Mouse (Mus musculus) lung, embryonic 14.5 days (tissue): ENCODE data around the gene Fbln1. TPM values are rescaled to one million over a fixed set of nuclear protein-coding genes. Genes with fewer than 3 reads are reported as not detected.

Experiments
- ATAC-seq: fragments of 200-750 bp; cut with Nextera tagmentation; 2 replicates; pipeline ENCODE4 v1.8.0; 2017; ENCODE audit warnings: mild to moderate bottlenecking, moderate TSS enrichment, moderate library complexity; ENCODE audit not compliant: insufficient read depth
- DNase-seq: peaks from one replicate; pipeline ENCODE4 v3.0.0-alpha.2; 2015
- H3K27ac ChIP-seq: fragments of 300-500 bp; sonication (generic); 2 replicates; pipeline ENCODE4 v1.5.1; 2014; ENCODE audit warnings: low read depth, mild to moderate bottlenecking, moderate library complexity
- H3K27me3 ChIP-seq: fragments of 300-500 bp; sonication (generic); 2 replicates; pipeline ENCODE4 v1.6.1; 2014; ENCODE audit warnings: low read length, control low read depth; ENCODE audit not compliant: insufficient read depth
- H3K36me3 ChIP-seq: fragments of 300-500 bp; sonication (generic); 2 replicates; pipeline ENCODE4 v1.6.1; 2014; ENCODE audit warnings: control low read depth; ENCODE audit not compliant: insufficient read depth
- H3K4me1 ChIP-seq: fragments of 300-500 bp; sonication (generic); 2 replicates; pipeline ENCODE4 v1.6.1; 2014; ENCODE audit warnings: antibody characterized with exemption, control low read depth; ENCODE audit not compliant: insufficient read depth
- H3K4me2 ChIP-seq: fragments of 300-500 bp; sonication (generic); 2 replicates; pipeline ENCODE4 v1.6.1; 2014; ENCODE audit warnings: mild to moderate bottlenecking
- H3K4me3 ChIP-seq: fragments of 300-500 bp; sonication (generic); 2 replicates; pipeline ENCODE4 v1.5.1; 2014; ENCODE audit warnings: low read depth, low read length
- H3K9ac ChIP-seq: fragments of 300-500 bp; sonication (generic); 2 replicates; pipeline ENCODE4 v1.6.1; 2014
- H3K9me3 ChIP-seq: fragments of 300-500 bp; sonication (generic); 2 replicates; pipeline ENCODE4 v1.6.1; 2016; ENCODE audit warnings: low read depth, low read length, control low read depth
- CTCF ChIP-seq: IDR thresholded peaks from 2 replicates; pipeline ENCODE4 v1.5.1; 2016; ENCODE audit warnings: antibody characterized with exemption, low read depth
- WGBS: fragments of 180-500 bp; shearing (Covaris S2); extraction: QIAGEN DNeasy Blood & Tissue Kit; methylation state at CpG from one replicate; pipeline ENCODE4 v1.1.7; 2014; 5-methylcytosine and 5-hydroxymethylcytosine counted together
- polyA plus RNA-seq: library from polyadenylated mRNA; unstranded; fragments of >200 nt; fragmentation: Nextera tagmentation; extraction: Ambion mirVana; gene quantifications from 2 replicates; pipeline ENCODE4 v1.2.1, GENCODE M21; 2014

Fbln1 gene
- polyA plus RNA-seq, 1 experiment from 2014 or later: 302 TPM

GRCm38 (mm10) chr15:85233690-85234089 lies 27.9 kb downstream of the Fbln1 start:
- ATAC-seq (no peak), DNase-seq (no peak)
- no peaks in the 10 kb centered on the region for H3K27me3 ChIP-seq

GRCm38 (mm10) chr15:85238821-85239745 lies 33.3 kb downstream of the Fbln1 start:
- Histone ChIP-seq H3K9ac (no peak overlapping the region), H3K36me3 (peaks cover 86% of the 10 kb centered on the region), H3K4me1 (no peaks in the 10 kb centered on the region), H3K27ac (no peak overlapping the region), H3K4me3 (no peak overlapping the region), H3K4me2 (no peak overlapping the region), H3K9me3 (no peaks in the 10 kb centered on the region), H3K27me3 (no peaks in the 10 kb centered on the region)
- ATAC-seq: no peak
- WGBS: 88% methylated on average over 22 of the region's 22 CpGs
- DNase-seq: no peak
- TF ChIP-seq CTCF: no peak

More at GRCm38 (mm10) chr15:85233690-85234089, 27.9 kb downstream of the Fbln1 start:
- Histone ChIP-seq H3K27ac (no peak overlapping the region), H3K9ac (no peak overlapping the region), H3K4me2 (no peak overlapping the region), H3K36me3 (peaks cover 81% of the 10 kb centered on the region), H3K4me1 (no peaks in the 10 kb centered on the region), H3K9me3 (no peaks in the 10 kb centered on the region), H3K4me3 (no peak overlapping the region)
- 77% methylated on average over 4 of the region's 4 CpGs for WGBS
- no peak for TF ChIP-seq CTCF

- ATAC-seq (no peak), DNase-seq (no peak)
- Histone ChIP-seq H3K4me2 (no peak overlapping the region), H3K27me3 (no peaks in the 10 kb centered on the region), H3K36me3 (peaks cover 90% of the 10 kb centered on the region), H3K9me3 (no peaks in the 10 kb centered on the region), H3K9ac (no peak overlapping the region), H3K4me3 (no peak overlapping the region), H3K4me1 (no peaks in the 10 kb centered on the region), H3K27ac (no peak overlapping the region)
- TF ChIP-seq CTCF: no peak
- 94% methylated on average over 4 of the region's 4 CpGs for WGBS
Observed at GRCm38 (mm10) chr15:85240086-85240485, 34.3 kb downstream of the Fbln1 start.

GRCm38 (mm10) chr15:85241856-85242255 lies 36.1 kb downstream of the Fbln1 start:
- no peak for TF ChIP-seq CTCF
- Histone ChIP-seq H3K4me2 (no peak overlapping the region), H3K27ac (no peak overlapping the region), H3K4me3 (no peak overlapping the region), H3K4me1 (no peaks in the 10 kb centered on the region), H3K27me3 (no peaks in the 10 kb centered on the region), H3K36me3 (peaks cover 100% of the 10 kb centered on the region), H3K9me3 (no peaks in the 10 kb centered on the region), H3K9ac (no peak overlapping the region)
- 86% methylated on average over 7 of the region's 7 CpGs for WGBS
- DNase-seq (no peak), ATAC-seq (no peak)

GRCm38 (mm10) chr15:85244414-85245161 lies 38.8 kb downstream of the Fbln1 start:
- TF ChIP-seq CTCF: no peak
- Histone ChIP-seq H3K4me2 (no peak overlapping the region), H3K36me3 (peaks cover 91% of the 10 kb centered on the region), H3K27ac (no peak overlapping the region), H3K9ac (no peak overlapping the region), H3K9me3 (no peaks in the 10 kb centered on the region), H3K4me1 (no peaks in the 10 kb centered on the region), H3K4me3 (no peak overlapping the region), H3K27me3 (no peaks in the 10 kb centered on the region)
- DNase-seq (no peak), ATAC-seq (no peak)
- 80% methylated on average over 13 of the region's 13 CpGs for WGBS

GRCm38 (mm10) chr15:85245241-85246010 lies 39.7 kb downstream of the Fbln1 start:
- ATAC-seq: no peak
- Histone ChIP-seq H3K4me3 (no peak overlapping the region), H3K4me1 (no peaks in the 10 kb centered on the region), H3K9ac (no peak overlapping the region), H3K9me3 (no peaks in the 10 kb centered on the region), H3K36me3 (peaks cover 91% of the 10 kb centered on the region), H3K4me2 (no peak overlapping the region), H3K27me3 (no peaks in the 10 kb centered on the region), H3K27ac (no peak overlapping the region)
- 82% methylated on average over 5 of the region's 5 CpGs for WGBS
- DNase-seq: no peak
- TF ChIP-seq CTCF: no peak

GRCm38 (mm10) chr15:85246016-85246415 lies 40.3 kb downstream of the Fbln1 start:
- WGBS: 91% methylated on average over 5 of the region's 5 CpGs
- Histone ChIP-seq H3K27ac (no peak overlapping the region), H3K9ac (no peak overlapping the region), H3K4me1 (no peaks in the 10 kb centered on the region), H3K4me2 (no peak overlapping the region), H3K9me3 (no peaks in the 10 kb centered on the region), H3K4me3 (no peak overlapping the region), H3K36me3 (peaks cover 91% of the 10 kb centered on the region), H3K27me3 (no peaks in the 10 kb centered on the region)
- no peak for TF ChIP-seq CTCF
- ATAC-seq (no peak), DNase-seq (no peak)
